Mouse (Mus musculus) T-cell, adult 66 days (primary cell): ENCODE results near the gene Sec22b. TPM values are rescaled to one million over a fixed set of nuclear protein-coding genes. Genes with fewer than 3 reads are reported as not detected.

ENCODE experiments used
- total RNA-seq, 2 experiments: library from RNA; stranded (reverse); gene quantifications; 3 replicates in 1 of 2; 4 replicates in 1 of 2; pipeline ENCODE4 v1.2.4; 2023

Sec22b gene
- 10 to 100 TPM; 73.6 to 74.9 TPM for total RNA-seq

DNA sequence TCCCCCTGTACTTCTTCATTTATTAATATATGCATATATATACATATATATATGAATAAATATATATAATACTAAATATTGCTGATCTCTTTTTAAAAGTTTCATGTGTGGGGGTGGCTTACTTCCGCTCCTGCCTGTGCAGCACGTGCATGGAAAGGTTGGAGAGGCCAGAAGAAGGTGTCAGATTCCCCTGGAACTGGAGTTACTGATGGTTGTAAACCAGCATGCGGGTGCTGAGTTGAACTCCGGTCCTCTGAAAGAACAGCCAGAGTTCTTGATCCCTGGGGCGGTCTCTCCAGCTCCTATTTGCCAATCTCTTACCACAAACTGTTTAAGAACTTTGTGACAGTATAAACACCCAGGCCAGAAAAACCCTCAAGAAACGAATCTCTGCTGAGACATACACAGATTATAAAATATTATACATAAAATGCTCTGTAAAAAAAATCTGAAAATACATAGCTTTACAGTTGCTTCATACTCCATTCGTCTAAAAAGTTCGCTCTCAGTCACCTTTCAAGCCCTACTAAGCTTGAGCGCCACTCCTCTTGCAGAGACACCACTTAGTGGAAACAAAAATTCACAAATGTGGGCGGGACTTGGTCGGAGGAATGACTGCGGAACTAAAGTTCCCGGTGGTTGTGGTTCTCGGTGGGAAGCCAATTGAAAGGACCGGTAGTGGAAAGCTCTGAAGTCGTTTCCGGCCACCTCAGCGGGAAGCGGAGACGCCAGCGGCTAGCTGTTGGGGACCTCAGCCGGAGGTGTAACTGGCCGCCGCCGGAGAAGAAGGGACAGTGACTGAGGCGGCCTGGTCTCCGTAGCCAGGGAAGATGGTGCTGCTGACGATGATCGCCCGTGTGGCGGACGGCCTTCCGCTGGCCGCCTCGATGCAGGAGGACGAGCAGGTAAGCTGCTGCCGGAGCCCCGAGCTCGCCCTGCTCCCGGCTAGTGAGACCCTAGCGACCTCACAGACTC lies at the start of gene Sec22b:
Sec22b (plus strand) TSS at position 675 of the 975 bp plus-strand sequence.

DNA sequence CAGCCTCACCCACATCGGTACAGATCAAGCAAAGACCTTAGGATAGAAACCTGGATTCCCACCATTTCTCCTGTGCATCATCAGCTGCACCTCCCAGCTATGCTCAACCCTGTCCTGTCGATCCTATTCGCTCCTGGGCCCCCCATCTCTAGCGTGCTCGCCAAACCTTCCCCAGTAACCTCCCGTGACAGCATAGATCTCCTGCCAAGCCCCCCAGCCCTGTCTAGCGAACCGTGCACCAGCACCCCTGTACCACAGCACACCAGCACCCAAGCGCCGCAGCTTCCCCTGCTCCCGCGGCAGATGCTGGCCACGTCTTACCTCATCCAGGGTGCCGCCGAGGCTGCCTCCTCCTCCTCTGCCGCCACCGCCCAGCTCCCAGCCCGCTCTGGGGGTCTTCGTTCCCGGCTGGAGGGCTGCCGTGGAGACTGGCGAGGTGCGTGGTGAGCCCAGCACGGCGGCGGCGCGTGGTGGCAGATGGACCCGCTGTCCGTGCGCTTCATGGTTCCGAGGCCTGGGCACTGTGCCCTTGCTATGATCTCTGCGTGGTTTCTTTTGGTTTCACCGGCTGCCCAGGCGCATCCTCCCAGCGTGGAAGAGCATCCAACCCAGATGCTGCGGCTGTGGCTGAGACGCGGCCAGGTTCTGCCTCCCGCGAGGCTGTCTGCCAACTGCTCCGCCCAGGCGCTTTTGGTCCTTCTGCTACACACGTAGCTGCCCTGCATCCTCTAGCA lies 12.7 kb upstream of the Sec22b start, which contains the start of gene Pde4dip:
Pde4dip (minus strand) TSS at position 540 of the 734 bp plus-strand sequence.

Other genes starting within 250 kb of the Sec22b start
- gene Prkab2, start 243.0 kb upstream of the Sec22b start, total RNA-seq, result 10 to 100 TPM in 1 of 2 experiments, 1 to 10 TPM in 1; 6.2 to 10.4 TPM
- gene Gm17651, start 226.5 kb upstream of the Sec22b start, total RNA-seq, result not detected
- gene Pde4dip, start 12.5 kb upstream of the Sec22b start, total RNA-seq, result 10 to 100 TPM; 27.6 to 29.4 TPM
- 10 to 100 TPM; 62.2 to 65.8 TPM for gene Notch2, start 112.3 kb downstream of the Sec22b start, total RNA-seq